Mouse (Mus musculus) testis, adult 2 months (tissue): ENCODE data around the gene Olfr911-ps1.

Experiments used
- CTCF ChIP-seq: fragments of 200-500 bp; IDR thresholded peaks from 2 replicates; pipeline ENCODE4 v1.5.1; 2012; ENCODE audit warnings: low read depth, mild to moderate bottlenecking, inconsistent platforms, low read length, moderate library complexity; ENCODE audit not compliant: control insufficient read depth, insufficient read depth, insufficient replicate concordance
- POLR2A ChIP-seq: fragments of 200-500 bp; IDR thresholded peaks from 2 replicates; pipeline ENCODE4 v1.6.1; 2012; ENCODE audit warnings: low read depth, mild to moderate bottlenecking, inconsistent platforms, low read length, moderate library complexity; ENCODE audit not compliant: control insufficient read depth

DNA sequence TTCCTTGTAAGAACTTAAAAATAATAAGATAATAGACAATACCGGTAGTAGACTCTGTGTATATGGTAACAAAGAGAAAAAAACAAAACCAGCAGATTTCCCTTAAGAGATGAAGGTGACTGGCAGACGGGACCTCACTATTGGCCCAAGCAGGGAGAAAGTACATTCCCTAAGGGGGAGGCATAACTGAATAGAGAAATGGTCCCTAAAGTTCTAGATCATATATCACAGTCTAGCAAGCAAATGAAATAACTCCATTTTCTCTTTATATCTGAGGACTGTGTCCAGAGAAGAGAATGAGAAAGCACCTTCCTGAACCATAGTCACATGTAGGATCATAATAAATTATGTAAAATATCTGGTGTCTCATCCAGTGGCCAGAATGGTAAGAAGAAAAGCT is 25.9 kb upstream of the Olfr911-ps1 start, which contains the start of gene Olfr907:
- TF ChIP-seq CTCF (no peak), POLR2A (no peak)
